Comparison of ENCODE assay signal across 20 mouse cellular contexts in genomic region chr15:30762211-30762610, GRCm38 (mm10).
DNase-seq lines count a peak whose midpoint lies in the region; ATAC-seq and TF ChIP-seq lines count a peak whose summit lies in the region.
"Had no signal": no experiment of that assay in that cellular context is flagged by ENCODE, and none has a peak within 500 bp of the region (broad histone marks: within the 10 kb centered on the region; RNA-seq: fewer than 3 reads in every experiment).

No protein-coding gene starts in this region.

- peak; percentile 24; the same call in 1 of the 2 replicates for ATAC-seq in embryonic facial prominence, embryonic 14.5 days (ENCODE audit: low read depth)
- no peak for ATAC-seq in hindbrain, embryonic 15.5 days (ENCODE audit: low FRiP score, low read depth)
- ATAC-seq in hindbrain, embryonic 11.5 days (ENCODE audit: low FRiP score): no peak
- ATAC-seq in midbrain, postnatal 0 days (ENCODE audit: low FRiP score): no peak
- no peak for ATAC-seq in midbrain, embryonic 11.5 days (ENCODE audit: low FRiP score)
- ATAC-seq: CD4-positive, CD25-positive, alpha-beta regulatory T cell, adult 4 months had no signal

- peaks cover 3% of the 10 kb centered on the region; the same call in 1 of the 2 replicates for H3K4me1 ChIP-seq in embryonic facial prominence, embryonic 14.5 days (ENCODE audit: control insufficient read depth, insufficient read depth, low read length)
- H3K4me1 ChIP-seq in embryonic facial prominence, embryonic 10.5 days: 0 out of 2 replicates have a peak, but pooled peaks cover 3% of the 10 kb centered on the region
- H3K4me1 ChIP-seq in hindbrain, embryonic 15.5 days (replicated peaks): peaks cover 14% of the 10 kb centered on the region
- no peaks in the 10 kb centered on the region for H3K4me1 ChIP-seq in hindbrain, embryonic 11.5 days (replicated peaks; ENCODE audit: control insufficient read depth, insufficient read depth, low read length)
- H3K4me1 ChIP-seq in midbrain, postnatal 0 days (ENCODE audit: insufficient read depth, low read length): no peaks in the 10 kb centered on the region
- no peaks in the 10 kb centered on the region for H3K4me1 ChIP-seq in midbrain, embryonic 11.5 days (ENCODE audit: control insufficient read depth, insufficient read depth, low read length)
- H3K4me1 ChIP-seq: forebrain, embryonic 12.5 days; heart, embryonic 15.5 days had no signal

- no peaks in the 10 kb centered on the region for H3K36me3 ChIP-seq in embryonic facial prominence, embryonic 14.5 days (ENCODE audit: control insufficient read depth, insufficient read depth, low read length)
- no peaks in the 10 kb centered on the region for H3K36me3 ChIP-seq in embryonic facial prominence, embryonic 10.5 days (replicated peaks)
- H3K36me3 ChIP-seq in hindbrain, embryonic 15.5 days: no peaks in the 10 kb centered on the region
- H3K36me3 ChIP-seq in hindbrain, embryonic 11.5 days (ENCODE audit: control insufficient read depth, insufficient read depth, low read length): no peaks in the 10 kb centered on the region
- H3K36me3 ChIP-seq in midbrain, postnatal 0 days (ENCODE audit: insufficient read depth, low read length): no peaks in the 10 kb centered on the region
- no peaks in the 10 kb centered on the region for H3K36me3 ChIP-seq in midbrain, embryonic 11.5 days (ENCODE audit: control insufficient read depth, insufficient read depth, low read length)
- H3K36me3 ChIP-seq: forebrain, embryonic 12.5 days; G1E; heart, embryonic 15.5 days had no signal

- 70% methylated on average over 5 of the region's 5 CpGs for WGBS in embryonic facial prominence, embryonic 14.5 days
- 80% methylated on average over 5 of the region's 5 CpGs for WGBS in embryonic facial prominence, embryonic 10.5 days
- WGBS in hindbrain, embryonic 15.5 days: 56% methylated on average over 5 of the region's 5 CpGs
- WGBS in hindbrain, embryonic 11.5 days: 76% methylated on average over 5 of the region's 5 CpGs
- WGBS in midbrain, postnatal 0 days: 65% methylated on average over 5 of the region's 5 CpGs
- 80% methylated on average over 5 of the region's 5 CpGs for WGBS in midbrain, embryonic 11.5 days

- H3K9ac ChIP-seq in embryonic facial prominence, embryonic 14.5 days (ENCODE audit: low read depth, low read length): no peak overlapping the region
- H3K9ac ChIP-seq in hindbrain, embryonic 15.5 days: no peak overlapping the region
- no peak overlapping the region for H3K9ac ChIP-seq in hindbrain, embryonic 11.5 days (ENCODE audit: low read depth, low read length)
- no peak overlapping the region for H3K9ac ChIP-seq in midbrain, postnatal 0 days (replicated peaks; ENCODE audit: low read length, poor library complexity, severe bottlenecking)
- H3K9ac ChIP-seq in midbrain, embryonic 11.5 days (ENCODE audit: low read length): no peak overlapping the region
- H3K9ac ChIP-seq: forebrain, embryonic 12.5 days; heart, embryonic 15.5 days had no signal

- no peaks in the 10 kb centered on the region for H3K9me3 ChIP-seq in embryonic facial prominence, embryonic 14.5 days (ENCODE audit: control insufficient read depth, low read length)
- H3K9me3 ChIP-seq in embryonic facial prominence, embryonic 10.5 days: no peaks in the 10 kb centered on the region
- H3K9me3 ChIP-seq in hindbrain, embryonic 15.5 days: no peaks in the 10 kb centered on the region
- no peaks in the 10 kb centered on the region for H3K9me3 ChIP-seq in hindbrain, embryonic 11.5 days (ENCODE audit: control insufficient read depth, low read length)
- no peaks in the 10 kb centered on the region for H3K9me3 ChIP-seq in midbrain, postnatal 0 days (ENCODE audit: low read length)
- H3K9me3 ChIP-seq in midbrain, embryonic 11.5 days (ENCODE audit: control insufficient read depth, low read length): no peaks in the 10 kb centered on the region
- H3K9me3 ChIP-seq: forebrain, embryonic 12.5 days; G1E; heart, embryonic 15.5 days had no signal

- H3K27ac ChIP-seq in embryonic facial prominence, embryonic 14.5 days (replicated peaks; ENCODE audit: low read depth, low read length): no peak overlapping the region
- no peak overlapping the region for H3K27ac ChIP-seq in embryonic facial prominence, embryonic 10.5 days (replicated peaks)
- 0 out of 2 replicates have a peak overlapping the region, but pooled peaks have one; percentile 20 for H3K27ac ChIP-seq in hindbrain, embryonic 15.5 days (replicated peaks)
- no peak overlapping the region for H3K27ac ChIP-seq in hindbrain, embryonic 11.5 days (ENCODE audit: low read depth, low read length)
- 0 out of 2 replicates have a peak overlapping the region, but pooled peaks have one; percentile 38 for H3K27ac ChIP-seq in midbrain, postnatal 0 days (ENCODE audit: low read depth, low read length)
- no peak overlapping the region for H3K27ac ChIP-seq in midbrain, embryonic 11.5 days (ENCODE audit: low read depth, low read length)
- H3K27ac ChIP-seq: forebrain, embryonic 12.5 days; heart, adult 2 months; heart, embryonic 15.5 days had no signal

- no peak for TF ChIP-seq CTCF in midbrain, postnatal 0 days (IDR thresholded peaks at IDR 0.05)

- H3K4me2 ChIP-seq in embryonic facial prominence, embryonic 14.5 days (ENCODE audit: low read depth, low read length): no peak overlapping the region
- no peak overlapping the region for H3K4me2 ChIP-seq in hindbrain, embryonic 15.5 days
- H3K4me2 ChIP-seq in hindbrain, embryonic 11.5 days (replicated peaks; ENCODE audit: low read depth, low read length): no peak overlapping the region
- no peak overlapping the region for H3K4me2 ChIP-seq in midbrain, postnatal 0 days (ENCODE audit: low read depth, low read length, poor library complexity, severe bottlenecking)
- no peak overlapping the region for H3K4me2 ChIP-seq in midbrain, embryonic 11.5 days
- H3K4me2 ChIP-seq: forebrain, embryonic 12.5 days; heart, embryonic 11.5 days; heart, embryonic 15.5 days had no signal

- DNase-seq in embryonic facial prominence, embryonic 14.5 days (ENCODE audit: low spot score): no peak
- DNase-seq in embryonic facial prominence, embryonic 10.5 days (ENCODE audit: low spot score): no peak
- DNase-seq in hindbrain, embryonic 11.5 days (ENCODE audit: low spot score): no peak
- DNase-seq in midbrain, postnatal 0 days (ENCODE audit: low spot score): no peak
- DNase-seq in midbrain, embryonic 11.5 days (ENCODE audit: low spot score, missing footprints): no peak
- no peak for DNase-seq in frontal cortex, adult 2 months (ENCODE audit: extremely low spot score in 1 of 2, low spot score in 1 of 2)
- DNase-seq: adrenal gland, adult 8-10 months; adrenal gland, postnatal 36 days; B cell, adult 2 months; cerebellum, adult 2 months; cerebellum, postnatal 10 days; gastrocnemius, postnatal 14 days; heart, adult 2 months; heart, postnatal 14 days had no signal

- no peaks in the 10 kb centered on the region for H3K27me3 ChIP-seq in embryonic facial prominence, embryonic 14.5 days (replicated peaks; ENCODE audit: control insufficient read depth, insufficient read depth, low read length)
- no peaks in the 10 kb centered on the region for H3K27me3 ChIP-seq in embryonic facial prominence, embryonic 10.5 days (replicated peaks; ENCODE audit: low read depth, poor library complexity, severe bottlenecking)
- no peaks in the 10 kb centered on the region for H3K27me3 ChIP-seq in hindbrain, embryonic 15.5 days
- H3K27me3 ChIP-seq in hindbrain, embryonic 11.5 days (ENCODE audit: control insufficient read depth, insufficient read depth, low read length): no peaks in the 10 kb centered on the region
- H3K27me3 ChIP-seq in midbrain, postnatal 0 days (ENCODE audit: insufficient read depth, low read length): no peaks in the 10 kb centered on the region
- no peaks in the 10 kb centered on the region for H3K27me3 ChIP-seq in midbrain, embryonic 11.5 days (ENCODE audit: control insufficient read depth, insufficient read depth, low read length)
- H3K27me3 ChIP-seq: forebrain, embryonic 12.5 days; heart, embryonic 15.5 days had no signal

- H3K4me3 ChIP-seq in embryonic facial prominence, embryonic 14.5 days (ENCODE audit: low read depth, low read length): no peak overlapping the region
- H3K4me3 ChIP-seq in embryonic facial prominence, embryonic 10.5 days: no peak overlapping the region
- no peak overlapping the region for H3K4me3 ChIP-seq in hindbrain, embryonic 15.5 days
- H3K4me3 ChIP-seq in hindbrain, embryonic 11.5 days (ENCODE audit: low read depth, low read length): no peak overlapping the region
- no peak overlapping the region for H3K4me3 ChIP-seq in midbrain, postnatal 0 days (ENCODE audit: low read depth, low read length)
- no peak overlapping the region for H3K4me3 ChIP-seq in midbrain, embryonic 11.5 days (ENCODE audit: low read depth, low read length)
- H3K4me3 ChIP-seq: forebrain, embryonic 12.5 days; heart, adult 2 months; heart, embryonic 15.5 days had no signal

Comparison
In these comparisons a context has a peak if more than half of its experiments do, and no peak if none do; other contexts are left out.
1. H3K27ac ChIP-seq: peak in hindbrain, embryonic 15.5 days (single experiment) and midbrain, postnatal 0 days (single experiment); none in embryonic facial prominence, embryonic 14.5 days (single experiment), embryonic facial prominence, embryonic 10.5 days (single experiment), hindbrain, embryonic 11.5 days (single experiment) and midbrain, embryonic 11.5 days (single experiment).